ENCODE assay signal across 11 mouse cellular contexts in genomic region chr17:36225231-36225824, GRCm38 (mm10). TPM values are rescaled to one million over a fixed set of nuclear protein-coding genes. Genes with fewer than 3 reads are reported as not detected.
A peak's percentile ranks its signal among the peaks of the same experiment; 100 is the strongest.
DNase-seq lines count a peak whose midpoint lies in the region; ATAC-seq and TF ChIP-seq lines count a peak whose summit lies in the region.
"Had no signal": no experiment of that assay in that cellular context is flagged by ENCODE, and none has a peak within 500 bp of the region (broad histone marks: within the 10 kb centered on the region; RNA-seq: fewer than 3 reads in every experiment).

No protein-coding gene starts in this region.

- H3K9ac ChIP-seq in embryonic facial prominence, embryonic 11.5 days (replicated peaks; ENCODE audit: low read length), result no peak overlapping the region
- H3K9ac ChIP-seq in limb, embryonic 15.5 days, result no peak overlapping the region

- 8% methylated on average over 9 of the region's 9 CpGs for WGBS in embryonic facial prominence, embryonic 11.5 days
- 13% methylated on average over 9 of the region's 9 CpGs for WGBS in limb, embryonic 15.5 days

- no peaks in the 10 kb centered on the region for H3K36me3 ChIP-seq in embryonic facial prominence, embryonic 11.5 days (replicated peaks; ENCODE audit: control insufficient read depth, insufficient read depth, low read depth, low read length)
- no peaks in the 10 kb centered on the region for H3K36me3 ChIP-seq in limb, embryonic 15.5 days

- no peak for TF ChIP-seq CTCF in gastrocnemius, adult 2 months (IDR thresholded peaks at IDR 0.05)

- no peak overlapping the region for H3K4me2 ChIP-seq in embryonic facial prominence, embryonic 11.5 days (ENCODE audit: low read depth, low read length)
- H3K4me2 ChIP-seq in limb, embryonic 15.5 days, result no peak overlapping the region

- ATAC-seq in embryonic facial prominence, embryonic 11.5 days (replicated peaks; ENCODE audit: insufficient number of reproducible peaks, low FRiP score, low TSS enrichment, low read depth), result 0 out of 2 replicates have a peak, but pooled peaks have one; percentile 44
- peak; percentile 44; the same call in 1 of the 2 replicates for ATAC-seq in limb, embryonic 15.5 days (ENCODE audit: insufficient number of reproducible peaks, low FRiP score, low TSS enrichment, low read depth)

- no peak overlapping the region for H3K4me3 ChIP-seq in gastrocnemius, adult 2 months
- H3K4me3 ChIP-seq in embryonic facial prominence, embryonic 11.5 days (ENCODE audit: low read depth, low read length), result no peak overlapping the region
- no peak overlapping the region for H3K4me3 ChIP-seq in limb, embryonic 15.5 days

- H3K4me1 ChIP-seq in embryonic facial prominence, embryonic 11.5 days (ENCODE audit: control insufficient read depth, insufficient read depth, low read length), result no peaks in the 10 kb centered on the region
- H3K4me1 ChIP-seq in limb, embryonic 15.5 days, result no peaks in the 10 kb centered on the region

- peaks cover 30% of the 10 kb centered on the region for H3K27me3 ChIP-seq in embryonic facial prominence, embryonic 11.5 days (ENCODE audit: control insufficient read depth, insufficient read depth, low read length)
- H3K27me3 ChIP-seq in limb, embryonic 15.5 days, result peaks cover 39% of the 10 kb centered on the region

- no peak overlapping the region for H3K27ac ChIP-seq in gastrocnemius, adult 2 months
- no peak overlapping the region for H3K27ac ChIP-seq in embryonic facial prominence, embryonic 11.5 days (replicated peaks; ENCODE audit: low read depth, low read length)
- no peak overlapping the region for H3K27ac ChIP-seq in limb, embryonic 15.5 days

- DNase-seq in gastrocnemius, postnatal 10 days, result peak; percentile 13
- no peak for DNase-seq in gastrocnemius, adult 2 months
- DNase-seq in lung, postnatal 10 days, result peak; percentile 16
- no peak for DNase-seq in lung, postnatal 25 days (ENCODE audit: low spot score)
- no peak for DNase-seq in embryonic facial prominence, embryonic 11.5 days (ENCODE audit: low spot score)
- DNase-seq in thymus, postnatal 36 days, result no peak
- no peak for DNase-seq in spleen, postnatal 10 days (ENCODE audit: low spot score in 2 of 2)

- intact Hi-C loops in gastrocnemius, adult 2 months (cut with DNase I), result no loop called here

- no peaks in the 10 kb centered on the region for H3K9me3 ChIP-seq in embryonic facial prominence, embryonic 11.5 days (replicated peaks; ENCODE audit: control insufficient read depth, low read length)
- no peaks in the 10 kb centered on the region for H3K9me3 ChIP-seq in limb, embryonic 15.5 days

RNA-seq across cellular contexts. Expression of gene Rpp21, which starts 32.5 kb away (rescaled TPM):
- 10 to 100 TPM; 26.3 to 28.5 TPM for total RNA-seq in gastrocnemius, postnatal 10 days (2021)
- total RNA-seq in gastrocnemius, adult 2 months (2021), result 10 to 100 TPM; 36.5 to 41.1 TPM
- 83.6 and 92.6 TPM in 2 replicates for polyA plus RNA-seq in embryonic facial prominence, embryonic 11.5 days (2014; fragmentation: Nextera tagmentation; extraction: Ambion mirVana)
- polyA plus RNA-seq in limb, embryonic 15.5 days (2015; fragmentation: Nextera tagmentation; extraction: Ambion mirVana), result 89.3 and 104 TPM in 2 replicates

RNA-seq across cellular contexts. Expression of gene H2-T3, which starts 35.2 kb away (rescaled TPM):
- not detected for total RNA-seq in gastrocnemius, postnatal 10 days (2021)
- not detected for total RNA-seq in gastrocnemius, adult 2 months (2021)
- polyA plus RNA-seq in embryonic facial prominence, embryonic 11.5 days (2014; fragmentation: Nextera tagmentation; extraction: Ambion mirVana), result not detected in 2 replicates
- not detected in 2 replicates for polyA plus RNA-seq in limb, embryonic 15.5 days (2015; fragmentation: Nextera tagmentation; extraction: Ambion mirVana)
- total RNA-seq: left cerebral cortex, postnatal 10 days had no signal
- polyA plus RNA-seq: stomach, embryonic 14.5 days had no signal

RNA-seq across cellular contexts. Expression of gene Trim39, which starts 46.7 kb away (rescaled TPM):
- total RNA-seq in gastrocnemius, postnatal 10 days (2021), result 1 to 10 TPM; 4.8 to 7.0 TPM
- 1 to 10 TPM; 7.3 to 7.4 TPM for total RNA-seq in gastrocnemius, adult 2 months (2021)
- polyA plus RNA-seq in embryonic facial prominence, embryonic 11.5 days (2014; fragmentation: Nextera tagmentation; extraction: Ambion mirVana), result 14.0 and 15.6 TPM in 2 replicates
- polyA plus RNA-seq in limb, embryonic 15.5 days (2015; fragmentation: Nextera tagmentation; extraction: Ambion mirVana), result 16.7 and 17.5 TPM in 2 replicates

RNA-seq across cellular contexts. Expression of gene Gm8909, which starts 57.0 kb away (rescaled TPM):
- not detected for total RNA-seq in gastrocnemius, postnatal 10 days (2021)
- not detected for total RNA-seq in gastrocnemius, adult 2 months (2021)
- polyA plus RNA-seq in embryonic facial prominence, embryonic 11.5 days (2014; fragmentation: Nextera tagmentation; extraction: Ambion mirVana), result not detected in 2 replicates
- not detected in 2 replicates for polyA plus RNA-seq in limb, embryonic 15.5 days (2015; fragmentation: Nextera tagmentation; extraction: Ambion mirVana)
- total RNA-seq: heart, postnatal 14 days; left cerebral cortex, postnatal 10 days had no signal

Comparison
In these comparisons a context has a peak if more than half of its experiments do, and no peak if none do; other contexts are left out.
1. DNase-seq: peak in gastrocnemius, postnatal 10 days (single experiment) and lung, postnatal 10 days (single experiment); none in gastrocnemius, adult 2 months (single experiment), lung, postnatal 25 days (single experiment), embryonic facial prominence, embryonic 11.5 days (single experiment), thymus, postnatal 36 days (0 of 2) and spleen, postnatal 10 days (0 of 2).